Mouse (Mus musculus) midbrain, postnatal 0 days (tissue): ENCODE measurements at regions not wholly inside any gene's neighbourhood (a gene's known extent, or its start where the extent isn't known, plus 50 kb on each side); places are given as distances from the start of the nearest gene placed in this dataset.

Experiments used
- ATAC-seq: fragments of 200-750 bp; cut with Nextera tagmentation; 2 replicates; pipeline ENCODE4 v1.8.0; 2017; ENCODE audit warnings: moderate number of reproducible peaks, mild to moderate bottlenecking, moderate TSS enrichment, moderate library complexity; ENCODE audit not compliant: low FRiP score
- DNase-seq: peaks from one replicate; pipeline ENCODE4 v3.0.0-alpha.2; 2015; ENCODE audit warnings: low spot score
- H3K27ac ChIP-seq: fragments of 300-500 bp; sonication (generic); 2 replicates; pipeline ENCODE4 v1.5.1; 2014; ENCODE audit warnings: low read depth, mild to moderate bottlenecking, low read length, mixed read lengths
- H3K27me3 ChIP-seq: fragments of 300-500 bp; sonication (generic); 2 replicates; pipeline ENCODE4 v1.6.1; 2014; ENCODE audit warnings: low read length, control low read depth, mixed read lengths; ENCODE audit not compliant: insufficient read depth
- H3K36me3 ChIP-seq: fragments of 300-500 bp; sonication (generic); 2 replicates; pipeline ENCODE4 v1.6.1; 2014; ENCODE audit warnings: low read length, control low read depth, mixed read lengths; ENCODE audit not compliant: insufficient read depth
- H3K4me1 ChIP-seq: fragments of 300-500 bp; sonication (generic); 2 replicates; pipeline ENCODE4 v1.6.1; 2014; ENCODE audit warnings: mild to moderate bottlenecking, control low read depth, antibody characterized with exemption, low read length, mixed read lengths; ENCODE audit not compliant: insufficient read depth
- H3K4me2 ChIP-seq: fragments of 300-500 bp; sonication (generic); 2 replicates; pipeline ENCODE4 v1.6.1; 2014; ENCODE audit warnings: low read depth, mild to moderate bottlenecking, low read length, mixed read lengths; ENCODE audit not compliant: poor library complexity, severe bottlenecking
- H3K4me3 ChIP-seq: fragments of 300-500 bp; sonication (generic); 2 replicates; pipeline ENCODE4 v1.5.1; 2014; ENCODE audit warnings: low read depth, mild to moderate bottlenecking, low read length, moderate library complexity
- H3K9ac ChIP-seq: fragments of 300-500 bp; sonication (generic); replicated peaks from 2 replicates; pipeline ENCODE4 v1.6.1; 2014; ENCODE audit warnings: mild to moderate bottlenecking, low read length, moderate library complexity, mixed read lengths; ENCODE audit not compliant: poor library complexity, severe bottlenecking
- H3K9me3 ChIP-seq: fragments of 300-500 bp; sonication (generic); 2 replicates; pipeline ENCODE4 v1.6.1; 2016; ENCODE audit warnings: low read length, control low read depth
- CTCF ChIP-seq: IDR thresholded peaks from 2 replicates; pipeline ENCODE4 v1.5.1; 2016; ENCODE audit warnings: antibody characterized with exemption, mild to moderate bottlenecking
- WGBS: fragments of 180-500 bp; shearing (Covaris S2); extraction: QIAGEN DNeasy Blood & Tissue Kit; methylation state at CpG from one replicate; pipeline ENCODE4 v1.1.7; 2014; 5-methylcytosine and 5-hydroxymethylcytosine counted together

- no peak for TF ChIP-seq CTCF
- Histone ChIP-seq H3K4me1 (peaks cover 3% of the 10 kb centered on the region; the same call in 1 of the 2 replicates), H3K27ac (peak overlapping the region; percentile 79), H3K4me3 (no peak overlapping the region), H3K9me3 (no peaks in the 10 kb centered on the region), H3K36me3 (no peaks in the 10 kb centered on the region), H3K27me3 (no peaks in the 10 kb centered on the region), H3K4me2 (no peak overlapping the region), H3K9ac (no peak overlapping the region)
- peak; percentile 74 for ATAC-seq
- WGBS: 21% methylated on average over 7 of the region's 7 CpGs
- peak; percentile 61 for DNase-seq
These were observed 99.2 kb upstream of the Bod1 start for GRCm38 (mm10) chr11:31770881-31771280.

GRCm38 (mm10) chr11:31771491-31772439 is 100.1 kb upstream of the Bod1 start:
- Histone ChIP-seq H3K27me3 (no peaks in the 10 kb centered on the region), H3K4me1 (peaks cover 3% of the 10 kb centered on the region; the same call in 1 of the 2 replicates), H3K4me3 (no peak overlapping the region), H3K4me2 (no peak overlapping the region), H3K36me3 (no peaks in the 10 kb centered on the region), H3K27ac (peak overlapping the region; percentile 79), H3K9me3 (no peaks in the 10 kb centered on the region), H3K9ac (no peak overlapping the region)
- DNase-seq (peak; percentile 79), ATAC-seq (peak; percentile 11; the same call in 1 of the 2 replicates)
- TF ChIP-seq CTCF: no peak
- 85% methylated on average over 6 of the region's 6 CpGs for WGBS

- ATAC-seq: no peak
- no peaks in the 10 kb centered on the region for H3K36me3 ChIP-seq
- no peaks in the 10 kb centered on the region for H3K9me3 ChIP-seq
- no peaks in the 10 kb centered on the region for H3K4me1 ChIP-seq
- no peak overlapping the region for H3K27ac ChIP-seq
- no peak overlapping the region for H3K9ac ChIP-seq
- DNase-seq: no peak
- no peak overlapping the region for H3K4me2 ChIP-seq
- no peaks in the 10 kb centered on the region for H3K27me3 ChIP-seq
- H3K4me3 ChIP-seq: no peak overlapping the region
- no peak for TF ChIP-seq CTCF
- WGBS: 83% methylated on average over 8 of the region's 8 CpGs
These were observed 94.5 kb upstream of the Cpeb4 start for GRCm38 (mm10) chr11:31777531-31777930.

- Histone ChIP-seq H3K36me3 (no peaks in the 10 kb centered on the region), H3K9me3 (no peaks in the 10 kb centered on the region), H3K4me3 (no peak overlapping the region), H3K4me2 (no peak overlapping the region), H3K4me1 (no peaks in the 10 kb centered on the region), H3K27ac (no peak overlapping the region), H3K9ac (no peak overlapping the region), H3K27me3 (no peaks in the 10 kb centered on the region)
- WGBS: 89% methylated on average over 4 of the region's 4 CpGs
- ATAC-seq (no peak), DNase-seq (no peak)
- no peak for TF ChIP-seq CTCF
These were observed 93.2 kb upstream of the Cpeb4 start for GRCm38 (mm10) chr11:31778766-31779165.

- no peaks in the 10 kb centered on the region for H3K4me1 ChIP-seq
- H3K36me3 ChIP-seq: no peaks in the 10 kb centered on the region
- ATAC-seq (no peak), DNase-seq (no peak)
- no peak overlapping the region for H3K4me3 ChIP-seq
- H3K27ac ChIP-seq: no peak overlapping the region
- no peaks in the 10 kb centered on the region for H3K27me3 ChIP-seq
- H3K9ac ChIP-seq: no peak overlapping the region
- no peak overlapping the region for H3K4me2 ChIP-seq
- WGBS: 82% methylated on average over 2 of the region's 2 CpGs
- TF ChIP-seq CTCF: no peak
- H3K9me3 ChIP-seq: no peaks in the 10 kb centered on the region
These were observed 92.7 kb upstream of the Cpeb4 start for GRCm38 (mm10) chr11:31779267-31779666.

GRCm38 (mm10) chr11:31780969-31781368 is 91.0 kb upstream of the Cpeb4 start:
- Histone ChIP-seq H3K4me3 (no peak overlapping the region), H3K4me2 (no peak overlapping the region), H3K27ac (no peak overlapping the region), H3K27me3 (no peaks in the 10 kb centered on the region), H3K9me3 (no peaks in the 10 kb centered on the region), H3K9ac (no peak overlapping the region), H3K4me1 (no peaks in the 10 kb centered on the region), H3K36me3 (no peaks in the 10 kb centered on the region)
- ATAC-seq (no peak), DNase-seq (no peak)
- no peak for TF ChIP-seq CTCF
- 87% methylated on average over 6 of the region's 6 CpGs for WGBS
